Comparison of ENCODE assay signal across 8 mouse cellular contexts in genomic region chr2:116065570-116066005, GRCm38 (mm10). TPM values are rescaled to one million over a fixed set of nuclear protein-coding genes. Genes with fewer than 3 reads are reported as not detected.
DNase-seq lines count a peak whose midpoint lies in the region; ATAC-seq and TF ChIP-seq lines count a peak whose summit lies in the region.

Meis2 (minus strand) TSS chr2:116065839.

- H3K4me1 ChIP-seq in embryonic facial prominence, embryonic 15.5 days: peaks cover 28% of the 10 kb centered on the region
- peaks cover 8% of the 10 kb centered on the region for H3K4me1 ChIP-seq in heart, embryonic 12.5 days (replicated peaks)
- no peaks in the 10 kb centered on the region for H3K4me1 ChIP-seq in kidney, postnatal 0 days (replicated peaks; ENCODE audit: insufficient read depth, low read length)
- no peaks in the 10 kb centered on the region for H3K4me1 ChIP-seq in liver, embryonic 11.5 days (replicated peaks; ENCODE audit: control insufficient read depth, insufficient read depth, low read length)
- peaks cover 16% of the 10 kb centered on the region for H3K4me1 ChIP-seq in testis, adult 2 months (ENCODE audit: control insufficient read depth, insufficient read depth, low read length)

- H3K27ac ChIP-seq in embryonic facial prominence, embryonic 15.5 days (replicated peaks): peak within 1 kb of the TSS; percentile 96
- peak within 1 kb of the TSS; percentile 98 for H3K27ac ChIP-seq in heart, embryonic 12.5 days (ENCODE audit: poor library complexity, severe bottlenecking)
- peak within 1 kb of the TSS; percentile 97 for H3K27ac ChIP-seq in kidney, postnatal 0 days
- peak within 1 kb of the TSS; percentile 82 for H3K27ac ChIP-seq in liver, embryonic 11.5 days (ENCODE audit: low read depth, low read length)
- H3K27ac ChIP-seq in testis, adult 2 months (ENCODE audit: control insufficient read depth, insufficient read depth, low read depth, low read length): no peak within 1 kb of the TSS

- H3K79me2 ChIP-seq in myocyte (ENCODE audit: control insufficient read depth, insufficient read depth): peaks cover 35% of the 10 kb centered on the region

- ATAC-seq in embryonic facial prominence, embryonic 15.5 days (ENCODE audit: insufficient number of reproducible peaks, low FRiP score, low TSS enrichment, low read depth): peak; percentile 87
- peak; percentile 81 for ATAC-seq in heart, embryonic 12.5 days (ENCODE audit: insufficient number of reproducible peaks, low FRiP score)
- peak; percentile 80 for ATAC-seq in kidney, postnatal 0 days (replicated peaks; ENCODE audit: low FRiP score, low read depth)
- ATAC-seq in liver, embryonic 11.5 days (replicated peaks; ENCODE audit: low FRiP score): peak; percentile 70

- no peaks in the 10 kb centered on the region for H3K9me3 ChIP-seq in embryonic facial prominence, embryonic 15.5 days (replicated peaks)
- no peaks in the 10 kb centered on the region for H3K9me3 ChIP-seq in heart, embryonic 12.5 days (replicated peaks)
- no peaks in the 10 kb centered on the region for H3K9me3 ChIP-seq in kidney, postnatal 0 days (replicated peaks; ENCODE audit: low read length)
- no peaks in the 10 kb centered on the region for H3K9me3 ChIP-seq in liver, embryonic 11.5 days (ENCODE audit: control insufficient read depth, low read length)

- H3K4me3 ChIP-seq in embryonic facial prominence, embryonic 15.5 days (replicated peaks): peak within 1 kb of the TSS; percentile 63
- peak within 1 kb of the TSS; percentile 68 for H3K4me3 ChIP-seq in heart, embryonic 12.5 days
- H3K4me3 ChIP-seq in kidney, postnatal 0 days (replicated peaks; ENCODE audit: low read depth, low read length): peak within 1 kb of the TSS; percentile 82
- H3K4me3 ChIP-seq in liver, embryonic 11.5 days (ENCODE audit: low read depth, low read length): peak within 1 kb of the TSS; percentile 63
- H3K4me3 ChIP-seq in myocyte: peak within 1 kb of the TSS; percentile 98
- peak within 1 kb of the TSS; percentile 79 for H3K4me3 ChIP-seq in testis, adult 2 months (ENCODE audit: control insufficient read depth, low read depth, low read length)

- H3K4me2 ChIP-seq in embryonic facial prominence, embryonic 15.5 days (replicated peaks): peak within 1 kb of the TSS; percentile 72
- peak within 1 kb of the TSS; percentile 99 for H3K4me2 ChIP-seq in heart, embryonic 12.5 days
- peak within 1 kb of the TSS; percentile 79 for H3K4me2 ChIP-seq in kidney, postnatal 0 days (ENCODE audit: low read length)
- peak within 1 kb of the TSS; percentile 81 for H3K4me2 ChIP-seq in liver, embryonic 11.5 days
- H3K4me2 ChIP-seq in myocyte (ENCODE audit: low read depth): peak within 1 kb of the TSS; percentile 90

- no peak for TF ChIP-seq CTCF in kidney, postnatal 0 days (IDR thresholded peaks at IDR 0.05; ENCODE audit: low read depth)
- no peak for TF ChIP-seq CTCF in testis, adult 2 months (IDR thresholded peaks at IDR 0.05; ENCODE audit: control insufficient read depth, insufficient read depth, insufficient replicate concordance, low read depth, low read length)

- no peaks in the 10 kb centered on the region for H3K36me3 ChIP-seq in embryonic facial prominence, embryonic 15.5 days
- peaks cover 6% of the 10 kb centered on the region for H3K36me3 ChIP-seq in heart, embryonic 12.5 days
- H3K36me3 ChIP-seq in kidney, postnatal 0 days (ENCODE audit: insufficient read depth, low read length): no peaks in the 10 kb centered on the region
- no peaks in the 10 kb centered on the region for H3K36me3 ChIP-seq in liver, embryonic 11.5 days (ENCODE audit: control insufficient read depth, insufficient read depth, low read length)
- H3K36me3 ChIP-seq in myocyte (ENCODE audit: control insufficient read depth, insufficient read depth): no peaks in the 10 kb centered on the region
- H3K36me3 ChIP-seq in testis, adult 2 months (ENCODE audit: control insufficient read depth, insufficient read depth, low read length): no peaks in the 10 kb centered on the region

- TF ChIP-seq POLR2A in myocyte (IDR thresholded peaks at IDR 0.05; ENCODE audit: insufficient read length, low read depth): peak; percentile 75
- TF ChIP-seq POLR2A in testis, adult 2 months (IDR thresholded peaks at IDR 0.05; ENCODE audit: control insufficient read depth, low read depth, low read length): no peak

- peak within 1 kb of the TSS; percentile 50 for H3K9ac ChIP-seq in embryonic facial prominence, embryonic 15.5 days
- H3K9ac ChIP-seq in heart, embryonic 12.5 days: peak within 1 kb of the TSS; percentile 95
- H3K9ac ChIP-seq in kidney, postnatal 0 days (ENCODE audit: low read depth, low read length): peak within 1 kb of the TSS; percentile 96
- H3K9ac ChIP-seq in liver, embryonic 11.5 days (ENCODE audit: low read depth, low read length): peak within 1 kb of the TSS; percentile 59

- WGBS in embryonic facial prominence, embryonic 15.5 days: 0% methylated on average over 34 of the region's 37 CpGs
- WGBS in heart, embryonic 12.5 days: under 1% methylated on average over 35 of the region's 37 CpGs
- WGBS in kidney, postnatal 0 days: under 1% methylated on average over 36 of the region's 37 CpGs
- under 1% methylated on average over 26 of the region's 37 CpGs for WGBS in liver, embryonic 11.5 days

- H3K27me3 ChIP-seq in embryonic facial prominence, embryonic 15.5 days: peaks cover 6% of the 10 kb centered on the region; the same call in 1 of the 2 replicates
- no peaks in the 10 kb centered on the region for H3K27me3 ChIP-seq in heart, embryonic 12.5 days (replicated peaks)
- no peaks in the 10 kb centered on the region for H3K27me3 ChIP-seq in kidney, postnatal 0 days (ENCODE audit: insufficient read depth, low read length)
- H3K27me3 ChIP-seq in liver, embryonic 11.5 days (replicated peaks; ENCODE audit: control insufficient read depth, insufficient read depth, low read length): peaks cover 87% of the 10 kb centered on the region
- H3K27me3 ChIP-seq in myocyte (ENCODE audit: control insufficient read depth, insufficient read depth, insufficient read length): no peaks in the 10 kb centered on the region
- peaks cover 2% of the 10 kb centered on the region; the same call in 1 of the 2 replicates for H3K27me3 ChIP-seq in testis, adult 2 months (ENCODE audit: control insufficient read depth, insufficient read depth, low read length)

- peak within 1 kb of the TSS; percentile 60 for H3ac ChIP-seq in myocyte (ENCODE audit: control insufficient read depth, insufficient read length)

- peak; percentile 62 for DNase-seq in layer of hippocampus, adult 11-12 months (ENCODE audit: low spot score)
- DNase-seq in layer of hippocampus, adult 9-10 months (ENCODE audit: low spot score): no peak
- peak; percentile 95 for DNase-seq in kidney, postnatal 0 days (ENCODE audit: low spot score)
- DNase-seq in liver, embryonic 11.5 days (ENCODE audit: low spot score): peak; percentile 81

TF ChIP-seq in myocyte, 11 proteins besides CTCF, POLR2A, EP300 and RAD21:
- peak; percentile 59 for TF ChIP-seq E2F4 (IDR thresholded peaks at IDR 0.05; ENCODE audit: insufficient read depth)
- peak; percentile 78 for TF ChIP-seq POLR2AphosphoS2 (IDR thresholded peaks at IDR 0.05; ENCODE audit: insufficient read length, low read depth)
- no peak for TF ChIP-seq MYOD1 (IDR thresholded peaks at IDR 0.05; ENCODE audit: control insufficient read depth in 1 of 3, insufficient read length in 2 of 3, low read depth in 2 of 3)
- no peak for TF ChIP-seq CEBPB (IDR thresholded peaks at IDR 0.05; ENCODE audit: insufficient read depth, poor library complexity, severe bottlenecking)
- TF ChIP-seq TCF12 (IDR thresholded peaks at IDR 0.05; ENCODE audit: insufficient read depth, poor library complexity, severe bottlenecking): no peak
- TF ChIP-seq REST (IDR thresholded peaks at IDR 0.05; ENCODE audit: insufficient read depth, insufficient read length): no peak
- TF ChIP-seq MAX (IDR thresholded peaks at IDR 0.05; ENCODE audit: low read depth): no peak
TF ChIP-seq in myocyte: peak in this region for 2.

RNA-seq across cellular contexts. Expression of gene Meis2, which starts in this region (rescaled TPM):
- polyA plus RNA-seq in embryonic facial prominence, embryonic 15.5 days (2015; fragmentation: Nextera tagmentation; extraction: Ambion mirVana): 33.4 and 36.4 TPM in 2 replicates
- 49.9 and 52.9 TPM in 2 replicates for polyA plus RNA-seq in heart, embryonic 12.5 days (2016; fragmentation: Nextera tagmentation; extraction: Ambion mirVana)
- 52.8 and 60.4 TPM in 2 replicates for polyA plus RNA-seq in kidney, postnatal 0 days (2015; fragmentation: Nextera tagmentation; extraction: Ambion mirVana)
- polyA plus RNA-seq in liver, embryonic 11.5 days (2014; fragmentation: Nextera tagmentation; extraction: Ambion mirVana): 18.0 and 20.0 TPM in 2 replicates
- polyA plus RNA-seq in myocyte (2012; fragmentation: generic; extraction: Trizol): 9.3 TPM
- 1.2 and 1.4 TPM in 2 replicates for polyA plus RNA-seq in testis, adult 2 months (2012; rRNA removed)
